Comparison of ENCODE assay signal across 1 mouse cellular context in the genomic region with DNA sequence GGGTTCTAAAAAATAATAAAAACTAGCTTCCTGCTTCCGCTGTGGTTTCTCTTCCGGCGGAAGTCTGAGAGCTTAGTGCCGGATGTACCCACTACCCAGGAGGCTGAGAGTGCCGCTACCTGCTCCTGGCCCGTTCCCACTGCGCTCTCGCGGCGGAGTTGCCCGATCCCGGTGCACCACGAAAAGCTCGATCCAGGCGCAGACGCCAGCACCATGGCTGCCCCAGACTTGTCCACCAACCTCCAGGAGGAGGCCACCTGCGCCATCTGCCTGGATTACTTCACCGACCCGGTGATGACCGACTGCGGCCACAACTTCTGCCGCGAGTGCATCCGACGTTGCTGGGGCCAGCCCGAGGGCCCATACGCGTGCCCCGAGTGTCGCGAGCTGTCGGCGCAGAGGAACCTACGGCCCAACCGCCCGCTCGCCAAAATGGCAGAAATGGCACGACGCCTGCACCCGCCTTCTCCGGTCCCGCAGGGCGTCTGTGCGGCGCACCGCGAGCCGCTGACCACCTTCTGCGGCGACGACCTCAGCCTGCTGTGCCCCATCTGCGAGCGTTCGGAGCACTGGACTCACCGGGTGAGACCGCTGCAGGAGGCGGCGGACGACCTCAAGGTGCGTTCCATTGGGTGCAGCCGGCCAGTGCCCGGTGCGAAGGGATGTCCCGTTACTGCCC.
TF ChIP-seq lines count a peak whose summit lies in the region.

Gene Trim11 (plus strand): TSS at position 67 of the 679 bp plus-strand sequence.

TF ChIP-seq in CH12.LX, 34 proteins besides CTCF, POLR2A, EP300 and RAD21 (continued from another document):
- TF ChIP-seq ZKSCAN1 (IDR thresholded peaks at IDR 0.05; ENCODE audit: borderline replicate concordance, low read depth, low read length) (no peak), ETS1 (conservative IDR thresholded peaks at IDR 0.05; ENCODE audit: low read depth, low read length) (0 out of 2 replicates have a peak, but pooled peaks have one; percentile 28), JUND (conservative IDR thresholded peaks at IDR 0.05; ENCODE audit: low read depth, low read length) (no peak), UBTF (IDR thresholded peaks at IDR 0.05; ENCODE audit: low read depth, low read length) (0 out of 2 replicates have a peak, but pooled peaks have one; percentile 87), ELF1 (IDR thresholded peaks at IDR 0.05; ENCODE audit: low read depth, low read length) (peak; percentile 97), IRF4 (IDR thresholded peaks at IDR 0.05; ENCODE audit: low read depth, low read length) (no peak; the same call in none of the 2 replicates), NRF1 (IDR thresholded peaks at IDR 0.05; ENCODE audit: low read depth, low read length) (no peak), ZMIZ1 (IDR thresholded peaks at IDR 0.05; ENCODE audit: low read depth, low read length) (peak; percentile 89; the same call in 1 of the 2 replicates), GABPA (IDR thresholded peaks at IDR 0.05; ENCODE audit: insufficient replicate concordance, low read depth, low read length) (no peak; the same call in 1 of the 2 replicates), CHD2 (IDR thresholded peaks at IDR 0.05; ENCODE audit: low read length) (no peak)
